Mouse (Mus musculus) G1E (cell line): ENCODE results near the gene Slc24a3. TPM values are rescaled to one million over a fixed set of nuclear protein-coding genes. Genes with fewer than 3 reads are reported as not detected.

Source experiments
- ATAC-seq: 2 replicates; pipeline ENCODE4 v1.8.0; 2016; ENCODE audit warnings: mild to moderate bottlenecking; ENCODE audit not compliant: insufficient number of reproducible peaks, poor library complexity, low FRiP score, severe bottlenecking; ENCODE audit errors: extremely low read depth
- DNase-seq: peaks from one replicate; pipeline ENCODE4 v3.0.0; 2012; ENCODE audit warnings: low spot score
- H3K27me3 ChIP-seq: 2 replicates; pipeline ENCODE4 v1.6.1; 2012; ENCODE audit warnings: mild to moderate bottlenecking, low read length, inconsistent platforms; ENCODE audit not compliant: insufficient read depth
- H3K36me3 ChIP-seq: replicated peaks from 2 replicates; pipeline ENCODE3; 2012; ENCODE audit warnings: mild to moderate bottlenecking, inconsistent platforms
- H3K4me1 ChIP-seq: 2 replicates; pipeline ENCODE4 v1.6.1; 2012; ENCODE audit warnings: low read depth, low read length, inconsistent platforms, mixed read lengths; ENCODE audit not compliant: insufficient read depth
- H3K4me3 ChIP-seq: 2 replicates; pipeline ENCODE4 v1.5.1; 2012; ENCODE audit warnings: low read depth, mild to moderate bottlenecking, inconsistent platforms, low read length, moderate library complexity, mixed read lengths
- H3K9me3 ChIP-seq: replicated peaks from 2 replicates; pipeline ENCODE4 v1.6.1; 2012; ENCODE audit warnings: inconsistent platforms
- CTCF ChIP-seq: IDR thresholded peaks from 2 replicates; pipeline ENCODE4 v1.5.1; 2012; ENCODE audit warnings: low read depth, low read length, inconsistent platforms, mixed read lengths
- GATA1 ChIP-seq: IDR thresholded peaks from 2 replicates; pipeline ENCODE4 v1.6.1; 2012; ENCODE audit warnings: borderline replicate concordance, low read length, inconsistent platforms, mixed read lengths
- GATA2 ChIP-seq: IDR thresholded peaks from 2 replicates; pipeline ENCODE4 v1.6.1; 2012; ENCODE audit warnings: low read depth, low read length, inconsistent platforms, borderline replicate concordance
- POLR2AphosphoS5 ChIP-seq: IDR thresholded peaks from 2 replicates; pipeline ENCODE4 v1.6.1; 2012; ENCODE audit warnings: low read depth, low read length, inconsistent platforms; ENCODE audit not compliant: insufficient replicate concordance
- TAL1 ChIP-seq: conservative IDR thresholded peaks from 2 replicates; pipeline ENCODE4 v1.6.1; 2012; ENCODE audit warnings: low read depth, low read length, inconsistent platforms, mixed read lengths
- polyA plus RNA-seq: library from polyadenylated mRNA; stranded (reverse); fragments of >175 nt; gene quantifications from 2 replicates; pipeline ENCODE4 v1.2.3, GENCODE M21; 2012
- total RNA-seq, 2 experiments: library from RNA; stranded (forward) in 1 of 2; stranded (reverse) in 1 of 2; fragments of 200-1000 nt in 1 of 2; fragments of >200 nt in 1 of 2; fragmentation: Nextera tagmentation in 1 of 2; gene quantifications; 2 replicates each; pipeline ENCODE4 v1.2.3; 2014 to 2017

Gene Slc24a3
- total and polyA plus RNA-seq, 3 experiments: 0.16 TPM; not detected in 2

GRCm38 (mm10) chr2:145457106-145457747 lies 289.7 kb downstream of the Slc24a3 start:
- Histone ChIP-seq H3K9me3 (peaks cover 22% of the 10 kb centered on the region), H3K4me3 (no peak overlapping the region), H3K27me3 (no peaks in the 10 kb centered on the region), H3K36me3 (no peaks in the 10 kb centered on the region), H3K4me1 (no peaks in the 10 kb centered on the region)
- DNase-seq (no peak), ATAC-seq (no peak)
- TF ChIP-seq POLR2AphosphoS5: no peak
- no peak for TF ChIP-seq GATA2
- TF ChIP-seq GATA1: no peak
- no peak for TF ChIP-seq CTCF
- TF ChIP-seq TAL1: no peak

- no peaks in the 10 kb centered on the region for H3K27me3 ChIP-seq
- DNase-seq: no peak
- H3K4me3 ChIP-seq: no peak overlapping the region
- no peak for ATAC-seq
- TF ChIP-seq CTCF: no peak
- TF ChIP-seq GATA1: no peak
- no peak for TF ChIP-seq POLR2AphosphoS5
- no peak for TF ChIP-seq GATA2
- TF ChIP-seq TAL1: no peak
- no peaks in the 10 kb centered on the region for H3K4me1 ChIP-seq
- H3K36me3 ChIP-seq: no peaks in the 10 kb centered on the region
- peaks cover 22% of the 10 kb centered on the region for H3K9me3 ChIP-seq
These were observed 293.4 kb downstream of the Slc24a3 start for GRCm38 (mm10) chr2:145460854-145461423.

GRCm38 (mm10) chr2:145462253-145462652 lies 294.7 kb downstream of the Slc24a3 start:
- H3K4me1 ChIP-seq: no peaks in the 10 kb centered on the region
- ATAC-seq: no peak
- H3K4me3 ChIP-seq: no peak overlapping the region
- no peaks in the 10 kb centered on the region for H3K36me3 ChIP-seq
- H3K27me3 ChIP-seq: no peaks in the 10 kb centered on the region
- peaks cover 28% of the 10 kb centered on the region for H3K9me3 ChIP-seq
- TF ChIP-seq POLR2AphosphoS5 (no peak), GATA1 (no peak), TAL1 (no peak), CTCF (no peak), GATA2 (no peak)
- no peak for DNase-seq

- Histone ChIP-seq H3K4me1 (no peaks in the 10 kb centered on the region), H3K27me3 (no peaks in the 10 kb centered on the region), H3K9me3 (peaks cover 23% of the 10 kb centered on the region), H3K4me3 (no peak overlapping the region), H3K36me3 (no peaks in the 10 kb centered on the region)
- no peak for DNase-seq
- no peak for TF ChIP-seq CTCF
- no peak for TF ChIP-seq GATA1
- TF ChIP-seq GATA2: no peak
- no peak for TF ChIP-seq TAL1
- TF ChIP-seq POLR2AphosphoS5: no peak
- no peak for ATAC-seq
These were observed 301.3 kb downstream of the Slc24a3 start for GRCm38 (mm10) chr2:145468701-145469325.

GRCm38 (mm10) chr2:145477484-145477883 lies 309.9 kb downstream of the Slc24a3 start:
- TF ChIP-seq GATA1: no peak
- Histone ChIP-seq H3K27me3 (no peaks in the 10 kb centered on the region), H3K9me3 (peaks cover 7% of the 10 kb centered on the region), H3K36me3 (no peaks in the 10 kb centered on the region), H3K4me3 (no peak overlapping the region), H3K4me1 (no peaks in the 10 kb centered on the region)
- ATAC-seq: no peak
- DNase-seq: no peak

GRCm38 (mm10) chr2:145479676-145480075 lies 312.1 kb downstream of the Slc24a3 start:
- Histone ChIP-seq H3K9me3 (peaks cover 15% of the 10 kb centered on the region), H3K4me1 (no peaks in the 10 kb centered on the region), H3K4me3 (no peak overlapping the region), H3K27me3 (no peaks in the 10 kb centered on the region), H3K36me3 (no peaks in the 10 kb centered on the region)
- ATAC-seq (no peak), DNase-seq (no peak)
- TF ChIP-seq GATA1 (no peak), CTCF (no peak), POLR2AphosphoS5 (no peak), TAL1 (no peak), GATA2 (no peak)
